Mouse (Mus musculus) embryonic facial prominence, embryonic 13.5 days (tissue): Measurements from ENCODE around the gene Hivep2. TPM values are rescaled to one million over a fixed set of nuclear protein-coding genes. Genes with fewer than 3 reads are reported as not detected.

Source experiments
- ATAC-seq: fragments of 200-750 bp; cut with Nextera tagmentation; 2 replicates; pipeline ENCODE4 v1.8.0; 2017; ENCODE audit warnings: low read depth; ENCODE audit not compliant: insufficient number of reproducible peaks, insufficient read depth, low FRiP score, low TSS enrichment
- H3K27ac ChIP-seq: fragments of 300-500 bp; sonication (generic); 2 replicates; pipeline ENCODE4 v1.5.1; 2015; ENCODE audit warnings: moderate library complexity, mild to moderate bottlenecking, inconsistent platforms
- H3K27me3 ChIP-seq: fragments of 300-500 bp; sonication (generic); 2 replicates; pipeline ENCODE4 v1.6.1; 2015; ENCODE audit warnings: mild to moderate bottlenecking, inconsistent platforms
- H3K36me3 ChIP-seq: fragments of 300-500 bp; sonication (generic); 2 replicates; pipeline ENCODE4 v1.6.1; 2015; ENCODE audit warnings: mild to moderate bottlenecking, inconsistent platforms
- H3K4me1 ChIP-seq: fragments of 300-500 bp; sonication (generic); 2 replicates; pipeline ENCODE4 v1.6.1; 2015; ENCODE audit warnings: inconsistent platforms
- H3K4me2 ChIP-seq: fragments of 300-500 bp; sonication (generic); 2 replicates; pipeline ENCODE4 v1.6.1; 2015; ENCODE audit warnings: moderate library complexity, mild to moderate bottlenecking, inconsistent platforms
- H3K4me3 ChIP-seq: fragments of 300-500 bp; sonication (generic); 2 replicates; pipeline ENCODE4 v1.5.1; 2015; ENCODE audit warnings: mild to moderate bottlenecking, inconsistent platforms
- H3K9ac ChIP-seq: fragments of 300-500 bp; sonication (generic); 2 replicates; pipeline ENCODE4 v1.6.1; 2015; ENCODE audit warnings: mild to moderate bottlenecking, inconsistent platforms
- H3K9me3 ChIP-seq: fragments of 300-500 bp; sonication (generic); 2 replicates; pipeline ENCODE4 v1.6.1; 2016; ENCODE audit warnings: inconsistent platforms
- WGBS: fragments of 180-500 bp; shearing (Covaris S2); methylation state at CpG from one replicate; pipeline ENCODE4 v1.1.7; 2015; ENCODE audit warnings: mixed read lengths; 5-methylcytosine and 5-hydroxymethylcytosine counted together
- polyA plus RNA-seq: library from polyadenylated mRNA; unstranded; fragments of >200 nt; fragmentation: Nextera tagmentation; extraction: Ambion mirVana; gene quantifications from 2 replicates; pipeline ENCODE4 v1.2.1, GENCODE M21; 2015

Hivep2 gene
- polyA plus RNA-seq, 1 experiment from 2014 or later, result 7.3 TPM

- Histone ChIP-seq H3K27me3 (no peaks in the 10 kb centered on the region), H3K4me1 (peaks cover 17% of the 10 kb centered on the region), H3K9me3 (no peaks in the 10 kb centered on the region), H3K4me2 (no peak overlapping the region), H3K36me3 (no peaks in the 10 kb centered on the region), H3K4me3 (no peak overlapping the region), H3K27ac (no peak overlapping the region), H3K9ac (no peak overlapping the region)
- WGBS, result 82% methylated on average over 4 of the region's 4 CpGs
- no peak for ATAC-seq
Observed at GRCm38 (mm10) chr10:14054860-14055259, 89.0 kb downstream of the Hivep2 start.

DNA sequence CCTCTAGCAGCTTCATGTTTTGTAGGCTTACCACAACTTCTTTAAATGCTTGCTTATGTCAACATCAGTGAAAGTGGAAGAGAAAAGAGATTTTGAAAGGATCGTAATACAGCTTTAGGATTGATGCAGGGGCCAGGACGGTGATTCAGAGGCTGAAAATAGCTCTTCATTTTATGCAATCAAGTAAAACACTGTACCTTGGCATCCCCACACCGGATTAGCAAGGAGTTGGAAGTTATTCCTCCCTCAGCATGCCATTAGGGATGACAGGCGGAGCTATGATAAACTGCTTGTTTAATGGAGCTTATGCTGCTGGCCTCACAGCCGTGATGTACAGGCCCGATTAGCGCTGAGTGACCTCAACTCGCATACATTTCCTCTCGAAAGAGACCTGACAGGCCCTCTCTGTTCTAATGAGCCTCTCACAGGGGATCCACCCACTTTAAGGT, 89.7 kb downstream of the Hivep2 start:
- Histone ChIP-seq H3K9ac (no peak overlapping the region), H3K4me3 (no peak overlapping the region), H3K27ac (no peak overlapping the region), H3K36me3 (no peaks in the 10 kb centered on the region), H3K4me1 (peaks cover 17% of the 10 kb centered on the region), H3K4me2 (no peak overlapping the region), H3K27me3 (no peaks in the 10 kb centered on the region), H3K9me3 (no peaks in the 10 kb centered on the region)
- 47% methylated on average over 9 of the region's 9 CpGs for WGBS
- ATAC-seq, result no peak

GRCm38 (mm10) chr10:14056057-14056456, 90.2 kb downstream of the Hivep2 start:
- Histone ChIP-seq H3K4me1 (peaks cover 17% of the 10 kb centered on the region), H3K9ac (no peak overlapping the region), H3K36me3 (no peaks in the 10 kb centered on the region), H3K27ac (no peak overlapping the region), H3K4me2 (no peak overlapping the region), H3K27me3 (no peaks in the 10 kb centered on the region), H3K4me3 (no peak overlapping the region), H3K9me3 (no peaks in the 10 kb centered on the region)
- 82% methylated on average over 4 of the region's 4 CpGs for WGBS
- ATAC-seq, result no peak

- H3K9ac ChIP-seq, result no peak overlapping the region
- no peaks in the 10 kb centered on the region for H3K9me3 ChIP-seq
- no peak overlapping the region for H3K4me3 ChIP-seq
- no peaks in the 10 kb centered on the region for H3K27me3 ChIP-seq
- H3K4me2 ChIP-seq, result no peak overlapping the region
- ATAC-seq, result peak; percentile 32; the same call in 1 of the 2 replicates
- H3K27ac ChIP-seq, result 0 out of 2 replicates have a peak overlapping the region, but pooled peaks have one; percentile 2
- H3K4me1 ChIP-seq, result peaks cover 17% of the 10 kb centered on the region
- 36% methylated on average over 8 of the region's 8 CpGs for WGBS
- no peaks in the 10 kb centered on the region for H3K36me3 ChIP-seq
Observed at GRCm38 (mm10) chr10:14056584-14057451, 90.9 kb downstream of the Hivep2 start.

DNA sequence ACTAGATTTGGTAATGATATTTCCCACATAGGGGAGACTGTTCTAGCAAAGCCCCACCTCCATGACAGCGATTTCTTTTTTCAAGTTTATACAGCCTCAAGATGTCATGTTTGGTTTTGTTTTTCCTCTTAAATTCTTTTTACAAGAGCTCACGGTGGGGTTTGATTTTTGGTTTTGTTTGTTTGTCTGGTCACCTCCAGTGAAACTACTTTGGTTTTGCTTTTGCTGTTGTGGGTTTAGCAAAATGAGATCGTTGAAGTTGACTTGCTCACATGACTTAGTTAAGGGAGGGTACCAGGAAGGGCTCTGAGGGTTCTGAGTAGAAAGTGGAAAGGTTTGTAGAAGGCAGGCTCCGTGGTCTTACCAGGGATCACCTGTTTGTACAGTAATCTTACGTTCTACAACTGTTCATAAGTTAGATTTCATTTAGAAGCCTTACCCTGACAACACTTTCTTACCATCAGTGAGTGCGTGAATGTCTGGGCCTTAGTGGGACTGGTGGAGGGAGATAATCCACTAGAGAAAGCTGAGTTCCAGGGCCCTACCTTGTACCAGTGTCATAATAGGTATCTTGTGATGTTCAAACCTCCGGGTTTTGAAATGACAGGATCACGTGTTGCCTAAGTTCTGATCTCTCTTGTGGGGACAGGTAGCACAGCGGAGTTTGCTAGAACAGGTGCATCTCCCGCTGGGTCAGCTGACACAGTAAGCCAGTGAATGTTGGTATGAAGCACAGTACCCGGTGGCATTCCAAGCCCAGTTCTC, 92.1 kb downstream of the Hivep2 start:
- Histone ChIP-seq H3K9me3 (no peaks in the 10 kb centered on the region), H3K4me3 (no peak overlapping the region), H3K27ac (no peak overlapping the region), H3K4me2 (no peak overlapping the region), H3K4me1 (peaks cover 17% of the 10 kb centered on the region), H3K36me3 (no peaks in the 10 kb centered on the region), H3K9ac (no peak overlapping the region), H3K27me3 (no peaks in the 10 kb centered on the region)
- ATAC-seq, result no peak
- WGBS, result 86% methylated on average over 11 of the region's 11 CpGs

GRCm38 (mm10) chr10:14058742-14059141, 92.9 kb downstream of the Hivep2 start:
- H3K27me3 ChIP-seq, result no peaks in the 10 kb centered on the region
- no peak overlapping the region for H3K27ac ChIP-seq
- H3K4me3 ChIP-seq, result no peak overlapping the region
- no peaks in the 10 kb centered on the region for H3K9me3 ChIP-seq
- ATAC-seq, result no peak
- H3K36me3 ChIP-seq, result no peaks in the 10 kb centered on the region
- peaks cover 19% of the 10 kb centered on the region for H3K4me1 ChIP-seq
- H3K9ac ChIP-seq, result no peak overlapping the region
- WGBS, result 80% methylated on average over 2 of the region's 2 CpGs
- no peak overlapping the region for H3K4me2 ChIP-seq

DNA sequence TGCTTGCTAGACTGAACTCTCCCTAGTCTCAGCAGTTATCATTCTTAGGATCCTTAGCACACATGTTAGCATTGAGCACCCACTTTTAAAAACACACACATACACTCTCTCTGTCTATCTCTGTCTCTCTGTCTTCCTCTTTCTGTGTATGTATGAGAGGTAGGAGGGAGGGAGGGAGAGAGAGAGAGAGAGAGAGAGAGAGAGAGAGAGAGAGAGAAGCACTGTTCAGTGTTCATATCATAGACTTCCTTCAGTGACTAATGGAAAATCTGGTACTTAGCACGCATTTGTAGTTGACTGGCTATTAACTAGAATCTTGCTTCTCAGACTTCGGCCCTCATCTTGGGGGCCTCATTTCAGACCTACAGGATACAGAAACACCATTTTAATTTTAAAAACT, 93.7 kb downstream of the Hivep2 start:
- no peak overlapping the region for H3K9ac ChIP-seq

DNA sequence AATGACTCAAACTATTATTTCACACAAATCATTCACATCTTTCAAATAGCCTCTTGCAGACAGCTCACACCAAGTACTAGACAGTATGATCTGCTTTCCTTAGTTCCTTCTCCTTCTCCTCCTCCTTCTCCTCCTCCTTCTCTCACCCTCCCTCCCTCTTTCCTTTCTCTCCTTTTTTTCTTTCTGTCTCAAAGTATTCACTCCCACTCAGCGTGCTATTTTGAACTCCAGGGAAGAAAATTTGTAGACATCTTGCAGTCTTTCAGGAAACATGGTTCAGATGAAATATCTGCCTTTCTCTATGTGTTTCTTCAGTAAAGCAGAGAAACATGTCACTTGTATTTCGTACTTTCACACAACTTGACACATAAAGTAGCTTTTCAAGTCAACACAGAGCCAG, 94.4 kb downstream of the Hivep2 start:
- Histone ChIP-seq H3K27ac (no peak overlapping the region), H3K4me3 (no peak overlapping the region), H3K4me1 (peaks cover 19% of the 10 kb centered on the region), H3K4me2 (no peak overlapping the region), H3K9ac (no peak overlapping the region), H3K9me3 (no peaks in the 10 kb centered on the region), H3K36me3 (no peaks in the 10 kb centered on the region), H3K27me3 (no peaks in the 10 kb centered on the region)
- no peak for ATAC-seq
- WGBS, result 76% methylated on average over 2 of the region's 2 CpGs

More for the DNA sequence above, 93.7 kb downstream of the Hivep2 start:
- H3K36me3 ChIP-seq, result no peaks in the 10 kb centered on the region
- no peaks in the 10 kb centered on the region for H3K9me3 ChIP-seq
- H3K4me2 ChIP-seq, result no peak overlapping the region
- peaks cover 19% of the 10 kb centered on the region for H3K4me1 ChIP-seq
- H3K4me3 ChIP-seq, result no peak overlapping the region
- no peak for ATAC-seq
- WGBS, result 92% methylated on average over 2 of the region's 2 CpGs
- no peak overlapping the region for H3K27ac ChIP-seq
- H3K27me3 ChIP-seq, result no peaks in the 10 kb centered on the region

- Histone ChIP-seq H3K27me3 (no peaks in the 10 kb centered on the region), H3K4me3 (no peak overlapping the region), H3K36me3 (no peaks in the 10 kb centered on the region), H3K9ac (no peak overlapping the region), H3K4me2 (no peak overlapping the region), H3K4me1 (0 out of 2 replicates have a peak, but pooled peaks cover 2% of the 10 kb centered on the region), H3K27ac (no peak overlapping the region), H3K9me3 (no peaks in the 10 kb centered on the region)
- ATAC-seq, result no peak
- WGBS, result 85% methylated on average over 4 of the region's 4 CpGs
Observed at GRCm38 (mm10) chr10:14063226-14063625, 97.4 kb downstream of the Hivep2 start.

GRCm38 (mm10) chr10:14064759-14065395, 99.0 kb downstream of the Hivep2 start:
- H3K9me3 ChIP-seq, result no peaks in the 10 kb centered on the region
- 86% methylated on average over 15 of the region's 15 CpGs for WGBS
- no peak for ATAC-seq

DNA sequence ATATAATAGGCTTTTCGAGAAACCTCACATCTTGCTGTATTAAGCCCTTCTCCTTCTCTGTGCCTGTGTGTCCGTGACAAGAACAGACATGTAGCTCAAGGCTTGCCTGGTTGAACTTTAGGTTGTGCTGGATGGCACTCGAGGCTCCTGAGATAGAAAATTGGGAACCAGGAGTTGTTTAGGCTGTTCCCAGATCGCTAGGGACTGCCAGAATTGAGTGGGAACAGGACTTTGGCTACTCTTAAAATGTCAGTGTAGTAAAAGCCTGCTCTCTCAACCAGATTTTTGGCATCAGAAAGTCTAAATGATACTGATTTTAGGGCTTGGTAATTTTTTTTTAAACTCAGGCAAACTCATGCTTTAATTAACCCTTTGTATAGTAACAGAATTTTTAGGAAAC, 101.9 kb downstream of the Hivep2 start:
- H3K9ac ChIP-seq, result no peak overlapping the region
- H3K4me3 ChIP-seq, result no peak overlapping the region
- 0 out of 2 replicates have a peak, but pooled peaks cover 2% of the 10 kb centered on the region for H3K4me1 ChIP-seq
- H3K9me3 ChIP-seq, result no peaks in the 10 kb centered on the region
- no peak overlapping the region for H3K4me2 ChIP-seq
- no peak overlapping the region for H3K27ac ChIP-seq
- H3K27me3 ChIP-seq, result no peaks in the 10 kb centered on the region
- no peak for ATAC-seq
- no peaks in the 10 kb centered on the region for H3K36me3 ChIP-seq
- 69% methylated on average over 4 of the region's 4 CpGs for WGBS

More at GRCm38 (mm10) chr10:14064759-14065395, 99.0 kb downstream of the Hivep2 start:
- H3K27ac ChIP-seq, result no peak overlapping the region
- no peak overlapping the region for H3K9ac ChIP-seq
- H3K27me3 ChIP-seq, result no peaks in the 10 kb centered on the region
- H3K4me3 ChIP-seq, result no peak overlapping the region
- H3K4me2 ChIP-seq, result no peak overlapping the region
- no peaks in the 10 kb centered on the region for H3K36me3 ChIP-seq
- H3K4me1 ChIP-seq, result 0 out of 2 replicates have a peak, but pooled peaks cover 2% of the 10 kb centered on the region
